Mouse (Mus musculus) embryonic facial prominence, embryonic 15.5 days (tissue): ENCODE measurements around the gene Fus. TPM values are rescaled to one million over a fixed set of nuclear protein-coding genes. Genes with fewer than 3 reads are reported as not detected.
"Not testable (repeated sequence)": the region's sequence is repeated elsewhere in the genome, so short reads cannot be mapped to it uniquely, and the experiment has no call there.

Experiments used
- ATAC-seq: fragments of 200-750 bp; cut with Nextera tagmentation; 2 replicates; pipeline ENCODE4 v1.8.0; 2017; ENCODE audit warnings: low read depth, moderate TSS enrichment; ENCODE audit not compliant: insufficient number of reproducible peaks, low FRiP score, low TSS enrichment
- H3K27ac ChIP-seq: fragments of 300-500 bp; sonication (generic); replicated peaks from 2 replicates; pipeline ENCODE4 v1.5.1; 2015; ENCODE audit warnings: mild to moderate bottlenecking, inconsistent platforms
- H3K27me3 ChIP-seq: fragments of 300-500 bp; sonication (generic); 2 replicates; pipeline ENCODE4 v1.6.1; 2015; ENCODE audit warnings: inconsistent platforms
- H3K36me3 ChIP-seq: fragments of 300-500 bp; sonication (generic); 2 replicates; pipeline ENCODE4 v1.6.1; 2015; ENCODE audit warnings: mild to moderate bottlenecking, inconsistent platforms
- H3K4me1 ChIP-seq: fragments of 300-500 bp; sonication (generic); 2 replicates; pipeline ENCODE4 v1.6.1; 2015; ENCODE audit warnings: inconsistent platforms
- H3K4me2 ChIP-seq: fragments of 300-500 bp; sonication (generic); replicated peaks from 2 replicates; pipeline ENCODE4 v1.6.1; 2015; ENCODE audit warnings: mild to moderate bottlenecking, inconsistent platforms
- H3K4me3 ChIP-seq: fragments of 300-500 bp; sonication (generic); replicated peaks from 2 replicates; pipeline ENCODE4 v1.5.1; 2015; ENCODE audit warnings: mild to moderate bottlenecking, inconsistent platforms
- H3K9ac ChIP-seq: fragments of 300-500 bp; sonication (generic); 2 replicates; pipeline ENCODE4 v1.6.1; 2015; ENCODE audit warnings: inconsistent platforms
- H3K9me3 ChIP-seq: fragments of 300-500 bp; sonication (generic); replicated peaks from 2 replicates; pipeline ENCODE4 v1.6.1; 2016; ENCODE audit warnings: inconsistent platforms
- WGBS: fragments of 180-500 bp; shearing (Covaris S2); methylation state at CpG from one replicate; pipeline ENCODE4 v1.1.7; 2015; 5-methylcytosine and 5-hydroxymethylcytosine counted together
- polyA plus RNA-seq: library from polyadenylated mRNA; unstranded; fragments of >200 nt; fragmentation: Nextera tagmentation; extraction: Ambion mirVana; gene quantifications from 2 replicates; pipeline ENCODE4 v1.2.1, GENCODE M21; 2015

Fus gene
- polyA plus RNA-seq, 1 experiment from 2014 or later, result 418 TPM

- Histone ChIP-seq H3K27ac (no peak overlapping the region), H3K9me3 (no peaks in the 10 kb centered on the region), H3K4me2 (no peak overlapping the region), H3K4me1 (peaks cover 2% of the 10 kb centered on the region), H3K36me3 (no peaks in the 10 kb centered on the region), H3K4me3 (no peak overlapping the region), H3K27me3 (no peaks in the 10 kb centered on the region), H3K9ac (no peak overlapping the region)
- ATAC-seq, result no peak
- WGBS, result 52% methylated on average over 40 of the region's 40 CpGs
These were observed 42.6 kb downstream of the Fus start for GRCm38 (mm10) chr7:128009715-128010340.

GRCm38 (mm10) chr7:128012136-128012780 lies 45.0 kb downstream of the Fus start:
- no peak for ATAC-seq

GRCm38 (mm10) chr7:128013116-128013515 lies 45.9 kb downstream of the Fus start:
- 90% methylated on average over 13 of the region's 13 CpGs for WGBS
- no peak overlapping the region for H3K4me3 ChIP-seq
- H3K9me3 ChIP-seq, result no peaks in the 10 kb centered on the region
- H3K9ac ChIP-seq, result no peak overlapping the region
- no peaks in the 10 kb centered on the region for H3K27me3 ChIP-seq
- no peaks in the 10 kb centered on the region for H3K4me1 ChIP-seq
- no peak for ATAC-seq
- H3K4me2 ChIP-seq, result no peak overlapping the region
- H3K36me3 ChIP-seq, result no peaks in the 10 kb centered on the region
- H3K27ac ChIP-seq, result no peak overlapping the region

More at GRCm38 (mm10) chr7:128012136-128012780, 45.0 kb downstream of the Fus start:
- H3K4me3 ChIP-seq, result no peak overlapping the region
- H3K4me1 ChIP-seq, result no peaks in the 10 kb centered on the region
- H3K9me3 ChIP-seq, result no peaks in the 10 kb centered on the region
- no peaks in the 10 kb centered on the region for H3K27me3 ChIP-seq
- no peak overlapping the region for H3K9ac ChIP-seq
- H3K36me3 ChIP-seq, result no peaks in the 10 kb centered on the region
- H3K4me2 ChIP-seq, result no peak overlapping the region
- WGBS, result 71% methylated on average over 13 of the region's 13 CpGs
- H3K27ac ChIP-seq, result no peak overlapping the region

GRCm38 (mm10) chr7:128016134-128016533 lies 48.9 kb downstream of the Fus start:
- H3K9ac ChIP-seq, H3K9me3 ChIP-seq, ATAC-seq, H3K4me3 ChIP-seq, H3K36me3 ChIP-seq, H3K27ac ChIP-seq, H3K4me2 ChIP-seq, H3K27me3 ChIP-seq, H3K4me1 ChIP-seq: not testable (repeated sequence)
- WGBS, result 66% methylated on average over 5 of the region's 5 CpGs

GRCm38 (mm10) chr7:128016650-128017049 lies 49.4 kb downstream of the Fus start:
- 61% methylated on average over 6 of the region's 6 CpGs for WGBS
- Histone ChIP-seq H3K36me3 (no peaks in the 10 kb centered on the region), H3K27ac (no peak overlapping the region), H3K4me2 (no peak overlapping the region), H3K4me1 (no peaks in the 10 kb centered on the region), H3K4me3 (no peak overlapping the region), H3K9me3 (no peaks in the 10 kb centered on the region), H3K27me3 (no peaks in the 10 kb centered on the region), H3K9ac (no peak overlapping the region)
- ATAC-seq, result no peak

- no peaks in the 10 kb centered on the region for H3K36me3 ChIP-seq
- H3K4me1 ChIP-seq, result no peaks in the 10 kb centered on the region
- no peak overlapping the region for H3K4me2 ChIP-seq
- no peak overlapping the region for H3K9ac ChIP-seq
- no peak overlapping the region for H3K4me3 ChIP-seq
- no peak overlapping the region for H3K27ac ChIP-seq
- 86% methylated on average over 3 of the region's 3 CpGs for WGBS
- H3K27me3 ChIP-seq, result no peaks in the 10 kb centered on the region
- no peaks in the 10 kb centered on the region for H3K9me3 ChIP-seq
- no peak for ATAC-seq
These were observed 51.0 kb downstream of the Fus start for GRCm38 (mm10) chr7:128018275-128018674.

- Histone ChIP-seq H3K9me3 (no peaks in the 10 kb centered on the region), H3K27me3 (no peaks in the 10 kb centered on the region), H3K27ac (no peak overlapping the region), H3K4me3 (no peak overlapping the region), H3K9ac (no peak overlapping the region), H3K36me3 (no peaks in the 10 kb centered on the region), H3K4me2 (no peak overlapping the region), H3K4me1 (no peaks in the 10 kb centered on the region)
- 80% methylated on average over 2 of the region's 2 CpGs for WGBS
- no peak for ATAC-seq
These were observed 51.9 kb downstream of the Fus start for GRCm38 (mm10) chr7:128019187-128019586.

- Histone ChIP-seq H3K4me2 (no peak overlapping the region), H3K27ac (no peak overlapping the region), H3K36me3 (no peaks in the 10 kb centered on the region), H3K9ac (no peak overlapping the region), H3K27me3 (no peaks in the 10 kb centered on the region), H3K9me3 (no peaks in the 10 kb centered on the region), H3K4me3 (no peak overlapping the region), H3K4me1 (no peaks in the 10 kb centered on the region)
- 60% methylated on average over 8 of the region's 8 CpGs for WGBS
- ATAC-seq, result no peak
These were observed 55.7 kb downstream of the Fus start for GRCm38 (mm10) chr7:128022974-128023373.

GRCm38 (mm10) chr7:128023565-128023964 lies 56.3 kb downstream of the Fus start:
- Histone ChIP-seq H3K27ac (no peak overlapping the region), H3K9me3 (no peaks in the 10 kb centered on the region), H3K4me2 (no peak overlapping the region), H3K36me3 (no peaks in the 10 kb centered on the region), H3K4me3 (no peak overlapping the region), H3K27me3 (no peaks in the 10 kb centered on the region), H3K4me1 (no peaks in the 10 kb centered on the region), H3K9ac (no peak overlapping the region)
- WGBS, result 81% methylated on average over 4 of the region's 4 CpGs
- no peak for ATAC-seq

GRCm38 (mm10) chr7:128024364-128024763 lies 57.1 kb downstream of the Fus start:
- WGBS, result 90% methylated on average over 9 of the region's 9 CpGs
- H3K9ac ChIP-seq, result no peak overlapping the region
- no peak overlapping the region for H3K27ac ChIP-seq
- no peak overlapping the region for H3K4me2 ChIP-seq
- no peaks in the 10 kb centered on the region for H3K36me3 ChIP-seq
- H3K4me3 ChIP-seq, result no peak overlapping the region
- H3K27me3 ChIP-seq, result no peaks in the 10 kb centered on the region
- H3K9me3 ChIP-seq, result no peaks in the 10 kb centered on the region
- no peak for ATAC-seq
- no peaks in the 10 kb centered on the region for H3K4me1 ChIP-seq

- H3K27me3 ChIP-seq, result no peaks in the 10 kb centered on the region
- H3K4me2 ChIP-seq, result no peak overlapping the region
- no peaks in the 10 kb centered on the region for H3K9me3 ChIP-seq
- no peak overlapping the region for H3K27ac ChIP-seq
- H3K9ac ChIP-seq, result no peak overlapping the region
- no peak overlapping the region for H3K4me3 ChIP-seq
- no peak for ATAC-seq
- H3K4me1 ChIP-seq, result no peaks in the 10 kb centered on the region
- no peaks in the 10 kb centered on the region for H3K36me3 ChIP-seq
- 85% methylated on average over 4 of the region's 4 CpGs for WGBS
These were observed 57.7 kb downstream of the Fus start for GRCm38 (mm10) chr7:128024932-128025331.

- H3K27me3 ChIP-seq, result no peaks in the 10 kb centered on the region
- no peak overlapping the region for H3K4me3 ChIP-seq
- H3K9ac ChIP-seq, result no peak overlapping the region
- H3K27ac ChIP-seq, result no peak overlapping the region
- no peak overlapping the region for H3K4me2 ChIP-seq
- H3K4me1 ChIP-seq, result no peaks in the 10 kb centered on the region
- ATAC-seq, result no peak
- WGBS, result 72% methylated on average over 4 of the region's 4 CpGs
- H3K36me3 ChIP-seq, result no peaks in the 10 kb centered on the region
- H3K9me3 ChIP-seq, result no peaks in the 10 kb centered on the region
These were observed 58.1 kb downstream of the Fus start for GRCm38 (mm10) chr7:128025381-128025780.
